Mouse (Mus musculus): ENCODE measurements at regions not wholly inside any gene's neighbourhood (a gene's known extent, or its start where the extent isn't known, plus 50 kb on each side); places are given as distances from the start of the nearest gene placed in this dataset.

- TF ChIP-seq GATA1 (IDR thresholded peaks at IDR 0.05; ENCODE audit: borderline replicate concordance, low read length) = no peak
- no peak for TF ChIP-seq CTCF (IDR thresholded peaks at IDR 0.05; ENCODE audit: low read depth, low read length)
- no peak for TF ChIP-seq POLR2AphosphoS5 (IDR thresholded peaks at IDR 0.05; ENCODE audit: insufficient replicate concordance, low read depth, low read length)
Measured at GRCm38 (mm10) chr14:64586860-64587698, 483.0 kb downstream of the Prss52 start.
